Mouse (Mus musculus): ENCODE results near the gene Gm48552. TPM values are rescaled to one million over a fixed set of nuclear protein-coding genes. Genes with fewer than 3 reads are reported as not detected.

The Gm48552 gene
- 1.4 TPM for polyA plus RNA-seq (2014; fragmentation: Illumina TruSeq; extraction: RNeasy Lipid Tissue Mini Kit (QIAGEN cat#74804); ENCODE audit: insufficient read depth, low read depth, low replicate concordance)

GRCm38 (mm10) chr10:81388505-81389055, at the start of gene Gm48552:
TSS of gene Gm48552 (plus strand) at chr10:81389005.

GRCm38 (mm10) chr10:81342686-81343505, 45.9 kb upstream of the Gm48552 start, which contains the start of gene Gipc3:
TSS of gene Gipc3 (minus strand) at chr10:81343266.

GRCm38 (mm10) chr10:81350351-81351063, 38.3 kb upstream of the Gm48552 start, which contains the start of gene Hmg20b:
TSS of gene Hmg20b (minus strand) at chr10:81350480.

GRCm38 (mm10) chr10:81356991-81357844, 31.6 kb upstream of the Gm48552 start, which contains the start of gene Mfsd12:
TSS of gene Mfsd12 (plus strand) at chr10:81357491.

GRCm38 (mm10) chr10:81365672-81366476, 22.9 kb upstream of the Gm48552 start, which contains the start of gene 4930404N11Rik:
TSS of gene 4930404N11Rik (minus strand) at chr10:81365816.

DNA sequence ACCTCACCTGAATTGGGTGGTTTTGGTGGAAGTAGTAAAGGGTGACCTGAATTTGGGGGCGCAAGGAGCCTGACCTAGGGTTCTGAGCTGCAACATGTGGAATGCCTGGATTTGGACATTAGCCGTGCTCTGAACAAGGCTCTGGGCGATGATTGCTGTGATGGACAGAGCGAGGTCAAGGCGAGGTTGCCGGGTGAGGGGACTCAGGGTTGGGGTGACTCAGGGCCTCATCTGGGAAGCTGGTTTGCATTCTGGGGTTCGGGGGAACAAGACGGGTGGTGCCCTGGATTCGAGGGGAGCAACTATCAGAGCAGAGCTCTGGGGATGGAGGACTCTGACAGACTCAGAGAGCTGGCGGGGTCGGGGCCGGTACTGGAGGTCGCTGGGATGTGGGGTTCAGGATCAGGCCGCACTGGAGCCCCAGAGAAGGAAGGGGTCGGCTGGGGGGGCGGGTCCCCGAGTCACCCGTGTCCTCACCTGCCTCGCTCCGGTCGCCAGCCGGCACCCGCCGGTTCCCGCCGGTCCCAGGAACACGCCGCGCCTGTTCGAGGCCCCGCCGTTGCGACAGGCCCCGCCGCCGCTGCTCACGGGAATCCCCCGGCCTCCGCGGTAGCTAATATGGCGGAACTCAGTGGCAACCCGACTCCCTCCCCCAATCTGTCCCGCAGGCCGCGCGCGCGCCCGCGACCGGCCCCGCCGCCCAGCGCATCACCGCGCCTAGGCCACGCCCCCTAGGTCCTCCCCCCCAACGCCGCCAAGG, 10.8 kb upstream of the Gm48552 start, which contains the start of gene Fzr1:
Gene Fzr1, minus strand, starts transcription at position 724 of the 760 bp plus-strand sequence.

DNA sequence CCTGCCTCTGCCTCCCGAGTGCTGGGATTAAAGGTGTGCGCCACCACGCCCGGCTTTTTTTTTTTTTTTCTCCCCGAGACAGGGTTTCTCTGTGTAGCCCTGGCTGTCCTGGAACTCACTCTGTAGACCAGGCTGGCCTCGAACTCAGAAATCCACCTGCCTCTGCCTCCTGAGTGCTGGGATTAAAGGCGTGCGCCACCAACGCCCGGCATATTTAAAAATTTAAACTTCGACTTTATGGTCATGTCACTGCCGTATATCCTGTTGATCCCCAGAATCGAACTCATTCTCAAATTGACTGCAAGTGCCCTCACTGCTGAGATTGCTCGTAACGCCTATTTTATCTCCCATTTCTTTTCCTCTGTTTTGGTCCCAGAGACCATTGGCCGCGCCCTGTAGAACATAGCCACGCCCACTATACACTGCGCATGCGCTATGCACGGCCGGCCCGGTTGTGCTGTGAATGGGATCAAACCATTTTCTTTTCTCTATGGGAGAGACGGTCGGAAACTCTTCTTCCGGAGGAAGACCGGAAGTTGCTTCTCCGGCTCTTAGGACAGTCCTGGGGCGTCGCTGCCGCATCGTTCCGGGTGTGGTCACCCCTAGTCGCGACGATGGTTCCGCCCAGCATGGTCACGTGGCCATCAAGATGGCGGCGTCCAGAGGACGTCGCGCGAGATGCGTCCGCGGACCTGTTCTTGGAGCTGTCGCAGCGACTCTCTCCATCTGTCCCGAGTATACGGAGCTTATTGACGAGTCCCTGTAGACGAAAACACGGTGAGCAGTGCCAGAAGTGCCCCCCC, 4.8 kb upstream of the Gm48552 start, which contains the start of the genes Dohh and Gm48551:
Gene Dohh, plus strand, starts transcription at position 627 of the 803 bp plus-strand sequence.
Gene Gm48551, plus strand, starts transcription at position 665 of the 803 bp plus-strand sequence.

DNA sequence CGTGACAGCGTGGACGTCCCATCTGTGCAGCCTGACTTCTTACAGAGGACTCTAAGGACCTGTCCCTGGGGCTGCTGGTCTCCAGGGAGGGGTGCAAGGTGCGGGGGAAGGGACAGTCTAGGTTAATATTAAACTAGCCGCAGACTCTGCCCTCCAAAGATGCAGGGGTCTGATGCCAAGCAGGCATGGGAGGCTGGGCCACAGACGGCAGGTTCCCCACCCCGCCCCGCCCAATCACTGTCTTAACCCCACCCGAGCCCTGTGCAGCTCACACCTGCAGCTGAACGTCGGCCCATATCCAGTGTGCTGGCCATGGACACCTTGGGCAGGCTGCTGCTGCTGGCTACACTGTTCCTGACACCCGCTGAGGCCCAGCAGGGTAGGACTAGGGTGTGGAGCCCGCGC, 4.0 kb downstream of the Gm48552 start, which contains the start of gene Smim24:
Gene Smim24, plus strand, starts transcription at position 271 of the 405 bp plus-strand sequence.

Other genes starting within 250 kb of the Gm48552 start
- gene Pias4, start 221.1 kb upstream of the Gm48552 start, polyA plus RNA-seq (2014; fragmentation: Illumina TruSeq; extraction: RNeasy Lipid Tissue Mini Kit (QIAGEN cat#74804); ENCODE audit: insufficient read depth, low read depth, low replicate concordance), result 10.3 TPM
- gene Eef2, start 212.4 kb upstream of the Gm48552 start, polyA plus RNA-seq (2014; fragmentation: Illumina TruSeq; extraction: RNeasy Lipid Tissue Mini Kit (QIAGEN cat#74804); ENCODE audit: insufficient read depth, low read depth, low replicate concordance), result 581 TPM
- gene Dapk3, start 206.0 kb upstream of the Gm48552 start, polyA plus RNA-seq (2014; fragmentation: Illumina TruSeq; extraction: RNeasy Lipid Tissue Mini Kit (QIAGEN cat#74804); ENCODE audit: insufficient read depth, low read depth, low replicate concordance), result 45.1 TPM
- gene 4930442H23Rik, start 205.2 kb upstream of the Gm48552 start, polyA plus RNA-seq (2014; fragmentation: Illumina TruSeq; extraction: RNeasy Lipid Tissue Mini Kit (QIAGEN cat#74804); ENCODE audit: insufficient read depth, low read depth, low replicate concordance), result not detected
- not detected for gene Nmrk2, start 187.0 kb upstream of the Gm48552 start, polyA plus RNA-seq (2014; fragmentation: Illumina TruSeq; extraction: RNeasy Lipid Tissue Mini Kit (QIAGEN cat#74804); ENCODE audit: insufficient read depth, low read depth, low replicate concordance)
- not detected for gene Atcay, start 158.2 kb upstream of the Gm48552 start, polyA plus RNA-seq (2014; fragmentation: Illumina TruSeq; extraction: RNeasy Lipid Tissue Mini Kit (QIAGEN cat#74804); ENCODE audit: insufficient read depth, low read depth, low replicate concordance)
- gene Zfr2, start 155.8 kb upstream of the Gm48552 start, polyA plus RNA-seq (2014; fragmentation: Illumina TruSeq; extraction: RNeasy Lipid Tissue Mini Kit (QIAGEN cat#74804); ENCODE audit: insufficient read depth, low read depth, low replicate concordance), result 1.4 TPM
- gene Matk, start 136.1 kb upstream of the Gm48552 start, polyA plus RNA-seq (2014; fragmentation: Illumina TruSeq; extraction: RNeasy Lipid Tissue Mini Kit (QIAGEN cat#74804); ENCODE audit: insufficient read depth, low read depth, low replicate concordance), result 1.8 TPM
- 97.6 TPM for gene Mrpl54, start 122.1 kb upstream of the Gm48552 start, polyA plus RNA-seq (2014; fragmentation: Illumina TruSeq; extraction: RNeasy Lipid Tissue Mini Kit (QIAGEN cat#74804); ENCODE audit: insufficient read depth, low read depth, low replicate concordance)
- gene Apba3, start 122.0 kb upstream of the Gm48552 start, polyA plus RNA-seq (2014; fragmentation: Illumina TruSeq; extraction: RNeasy Lipid Tissue Mini Kit (QIAGEN cat#74804); ENCODE audit: insufficient read depth, low read depth, low replicate concordance), result 42.2 TPM
- 11.5 TPM for gene Tjp3, start 97.4 kb upstream of the Gm48552 start, polyA plus RNA-seq (2014; fragmentation: Illumina TruSeq; extraction: RNeasy Lipid Tissue Mini Kit (QIAGEN cat#74804); ENCODE audit: insufficient read depth, low read depth, low replicate concordance)
- gene Pip5k1c, start 96.0 kb upstream of the Gm48552 start, polyA plus RNA-seq (2014; fragmentation: Illumina TruSeq; extraction: RNeasy Lipid Tissue Mini Kit (QIAGEN cat#74804); ENCODE audit: insufficient read depth, low read depth, low replicate concordance), result 25.9 TPM
- 14.5 TPM for gene Cactin, start 67.9 kb upstream of the Gm48552 start, polyA plus RNA-seq (2014; fragmentation: Illumina TruSeq; extraction: RNeasy Lipid Tissue Mini Kit (QIAGEN cat#74804); ENCODE audit: insufficient read depth, low read depth, low replicate concordance)
- 6.3 TPM for gene Tbxa2r, start 60.3 kb upstream of the Gm48552 start, polyA plus RNA-seq (2014; fragmentation: Illumina TruSeq; extraction: RNeasy Lipid Tissue Mini Kit (QIAGEN cat#74804); ENCODE audit: insufficient read depth, low read depth, low replicate concordance)
- gene Gipc3, start 45.7 kb upstream of the Gm48552 start, polyA plus RNA-seq (2014; fragmentation: Illumina TruSeq; extraction: RNeasy Lipid Tissue Mini Kit (QIAGEN cat#74804); ENCODE audit: insufficient read depth, low read depth, low replicate concordance), result 2.5 TPM
- 37.1 TPM for gene Hmg20b, start 38.5 kb upstream of the Gm48552 start, polyA plus RNA-seq (2014; fragmentation: Illumina TruSeq; extraction: RNeasy Lipid Tissue Mini Kit (QIAGEN cat#74804); ENCODE audit: insufficient read depth, low read depth, low replicate concordance)
- gene Mfsd12, start 31.5 kb upstream of the Gm48552 start, polyA plus RNA-seq (2014; fragmentation: Illumina TruSeq; extraction: RNeasy Lipid Tissue Mini Kit (QIAGEN cat#74804); ENCODE audit: insufficient read depth, low read depth, low replicate concordance), result 8.7 TPM
- 3.9 TPM for gene 4930404N11Rik, start 23.2 kb upstream of the Gm48552 start, polyA plus RNA-seq (2014; fragmentation: Illumina TruSeq; extraction: RNeasy Lipid Tissue Mini Kit (QIAGEN cat#74804); ENCODE audit: insufficient read depth, low read depth, low replicate concordance)
- gene Fzr1, start 10.5 kb upstream of the Gm48552 start, polyA plus RNA-seq (2014; fragmentation: Illumina TruSeq; extraction: RNeasy Lipid Tissue Mini Kit (QIAGEN cat#74804); ENCODE audit: insufficient read depth, low read depth, low replicate concordance), result 14.4 TPM
- gene Dohh, start 4.6 kb upstream of the Gm48552 start, polyA plus RNA-seq (2014; fragmentation: Illumina TruSeq; extraction: RNeasy Lipid Tissue Mini Kit (QIAGEN cat#74804); ENCODE audit: insufficient read depth, low read depth, low replicate concordance), result 41.2 TPM
- gene Gm48551, start 4.5 kb upstream of the Gm48552 start, polyA plus RNA-seq (2014; fragmentation: Illumina TruSeq; extraction: RNeasy Lipid Tissue Mini Kit (QIAGEN cat#74804); ENCODE audit: insufficient read depth, low read depth, low replicate concordance), result 1.4 TPM
- gene Smim24, start 4.0 kb downstream of the Gm48552 start, polyA plus RNA-seq (2014; fragmentation: Illumina TruSeq; extraction: RNeasy Lipid Tissue Mini Kit (QIAGEN cat#74804); ENCODE audit: insufficient read depth, low read depth, low replicate concordance), result 4.3 TPM
- gene Nfic, start 66.6 kb downstream of the Gm48552 start, polyA plus RNA-seq (2014; fragmentation: Illumina TruSeq; extraction: RNeasy Lipid Tissue Mini Kit (QIAGEN cat#74804); ENCODE audit: insufficient read depth, low read depth, low replicate concordance), result 18.1 TPM
- gene Celf5, start 93.7 kb downstream of the Gm48552 start, polyA plus RNA-seq (2014; fragmentation: Illumina TruSeq; extraction: RNeasy Lipid Tissue Mini Kit (QIAGEN cat#74804); ENCODE audit: insufficient read depth, low read depth, low replicate concordance), result 0.07 TPM
- 39.1 TPM for gene Ncln, start 107.4 kb downstream of the Gm48552 start, polyA plus RNA-seq (2014; fragmentation: Illumina TruSeq; extraction: RNeasy Lipid Tissue Mini Kit (QIAGEN cat#74804); ENCODE audit: insufficient read depth, low read depth, low replicate concordance)
- gene S1pr4, start 111.1 kb downstream of the Gm48552 start, polyA plus RNA-seq (2014; fragmentation: Illumina TruSeq; extraction: RNeasy Lipid Tissue Mini Kit (QIAGEN cat#74804); ENCODE audit: insufficient read depth, low read depth, low replicate concordance), result 17.6 TPM
- 5.9 TPM for gene Gna15, start 135.2 kb downstream of the Gm48552 start, polyA plus RNA-seq (2014; fragmentation: Illumina TruSeq; extraction: RNeasy Lipid Tissue Mini Kit (QIAGEN cat#74804); ENCODE audit: insufficient read depth, low read depth, low replicate concordance)
- gene Gna11, start 156.2 kb downstream of the Gm48552 start, polyA plus RNA-seq (2014; fragmentation: Illumina TruSeq; extraction: RNeasy Lipid Tissue Mini Kit (QIAGEN cat#74804); ENCODE audit: insufficient read depth, low read depth, low replicate concordance), result 35.8 TPM
- gene Aes, start 170.5 kb downstream of the Gm48552 start, polyA plus RNA-seq (2014; fragmentation: Illumina TruSeq; extraction: RNeasy Lipid Tissue Mini Kit (QIAGEN cat#74804); ENCODE audit: insufficient read depth, low read depth, low replicate concordance), result 414 TPM
- gene Tle2, start 185.6 kb downstream of the Gm48552 start, polyA plus RNA-seq (2014; fragmentation: Illumina TruSeq; extraction: RNeasy Lipid Tissue Mini Kit (QIAGEN cat#74804); ENCODE audit: insufficient read depth, low read depth, low replicate concordance), result 19.7 TPM
- gene Tle6, start 212.1 kb downstream of the Gm48552 start, polyA plus RNA-seq (2014; fragmentation: Illumina TruSeq; extraction: RNeasy Lipid Tissue Mini Kit (QIAGEN cat#74804); ENCODE audit: insufficient read depth, low read depth, low replicate concordance), result 12.4 TPM
- 0.50 TPM for gene BC025920, start 217.3 kb downstream of the Gm48552 start, polyA plus RNA-seq (2014; fragmentation: Illumina TruSeq; extraction: RNeasy Lipid Tissue Mini Kit (QIAGEN cat#74804); ENCODE audit: insufficient read depth, low read depth, low replicate concordance)
- gene Sirt6, start 238.8 kb downstream of the Gm48552 start, polyA plus RNA-seq (2014; fragmentation: Illumina TruSeq; extraction: RNeasy Lipid Tissue Mini Kit (QIAGEN cat#74804); ENCODE audit: insufficient read depth, low read depth, low replicate concordance), result 5.9 TPM
- 8.1 TPM for gene Ankrd24, start 239.5 kb downstream of the Gm48552 start, polyA plus RNA-seq (2014; fragmentation: Illumina TruSeq; extraction: RNeasy Lipid Tissue Mini Kit (QIAGEN cat#74804); ENCODE audit: insufficient read depth, low read depth, low replicate concordance)

Measured in lung, adult 10 weeks (tissue).